Mouse (Mus musculus): ENCODE measurements around the gene Retsat.

DNA sequence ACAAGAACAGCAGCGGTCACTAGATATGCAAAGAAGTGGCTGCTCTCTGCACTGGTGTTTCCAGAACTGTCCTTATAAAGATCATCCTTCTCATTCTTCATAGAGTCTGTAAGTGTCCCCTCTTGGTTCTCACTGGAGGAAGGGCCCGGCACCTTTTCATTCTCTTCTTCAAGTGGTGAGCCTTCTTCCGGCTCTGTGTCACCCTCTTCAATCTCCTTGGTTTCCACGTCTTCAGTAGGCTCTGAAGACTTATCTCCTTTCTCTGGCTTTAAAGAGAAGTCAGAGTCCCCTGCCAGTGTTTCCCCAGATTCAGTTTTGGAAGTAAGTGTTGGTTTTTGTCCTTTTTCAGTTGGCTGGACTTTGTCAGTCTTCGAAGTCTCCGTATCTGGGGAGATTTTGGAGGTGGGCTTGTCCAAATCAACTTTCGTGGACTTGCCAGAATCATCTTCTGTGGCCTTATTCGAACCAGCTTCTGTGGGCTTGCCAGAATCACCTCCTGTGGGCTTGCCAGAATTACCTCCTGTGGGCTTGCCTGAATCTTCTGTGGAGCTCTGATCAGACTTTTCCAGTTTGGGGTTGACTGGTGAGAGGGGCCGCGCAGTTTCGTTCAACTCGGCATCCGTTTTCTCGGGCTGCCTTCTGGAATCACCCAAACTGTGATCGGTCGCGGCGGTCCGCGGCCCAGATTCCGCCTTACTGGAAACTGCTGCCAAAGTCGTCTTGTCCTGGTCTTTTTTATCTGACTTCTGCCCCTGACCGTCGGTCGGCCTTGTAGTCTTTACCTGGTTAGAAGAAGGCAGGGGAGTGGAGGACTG lies 17.5 kb downstream of the Retsat start:
- TF ChIP-seq CTCF (IDR thresholded peaks at IDR 0.05; ENCODE audit: low read depth, low read length) = no peak
- no peak for TF ChIP-seq TAL1 (conservative IDR thresholded peaks at IDR 0.05; ENCODE audit: low read depth, low read length)
- TF ChIP-seq GATA1 (IDR thresholded peaks at IDR 0.05; ENCODE audit: borderline replicate concordance, low read length) = no peak
- no peak for TF ChIP-seq POLR2AphosphoS5 (IDR thresholded peaks at IDR 0.05; ENCODE audit: insufficient replicate concordance, low read depth, low read length)
- TF ChIP-seq GATA2 (IDR thresholded peaks at IDR 0.05; ENCODE audit: borderline replicate concordance, low read depth, low read length) = no peak

Measured in G1E (cell line).